Mouse (Mus musculus) gastrocnemius, adult 2 months (tissue): ENCODE results near the gene Acox1. TPM values are rescaled to one million over a fixed set of nuclear protein-coding genes. Genes with fewer than 3 reads are reported as not detected.

ENCODE experiments used
- DNase-seq: peaks from one replicate; pipeline ENCODE4 v3.0.0; 2022
- H3K27ac ChIP-seq: fragments of 200-600 bp; 2 replicates; pipeline ENCODE4 v1.8.1; 2022; ENCODE audit warnings: mild to moderate bottlenecking
- H3K4me3 ChIP-seq: fragments of 200-600 bp; 2 replicates; pipeline ENCODE4 v1.8.1; 2022; ENCODE audit warnings: mild to moderate bottlenecking, moderate library complexity
- CTCF ChIP-seq: fragments of 200-600 bp; IDR thresholded peaks from 2 replicates; pipeline ENCODE4 v1.8.1; 2022; ENCODE audit warnings: antibody characterized with exemption, mild to moderate bottlenecking, moderate library complexity
- intact Hi-C: fragments of 180-260 bp; cut with DNase I; formaldehyde crosslinking; loops from one replicate; pipeline ENCODE4 v1.15.1; 2025
- total RNA-seq, 2 experiments: library from RNA; stranded (reverse); gene quantifications; 2 replicates each; pipeline ENCODE4 v1.2.3; 2021

Acox1 gene
- total RNA-seq, 2 experiments from 2014 or later: 79.8 to 118 TPM

DNA sequence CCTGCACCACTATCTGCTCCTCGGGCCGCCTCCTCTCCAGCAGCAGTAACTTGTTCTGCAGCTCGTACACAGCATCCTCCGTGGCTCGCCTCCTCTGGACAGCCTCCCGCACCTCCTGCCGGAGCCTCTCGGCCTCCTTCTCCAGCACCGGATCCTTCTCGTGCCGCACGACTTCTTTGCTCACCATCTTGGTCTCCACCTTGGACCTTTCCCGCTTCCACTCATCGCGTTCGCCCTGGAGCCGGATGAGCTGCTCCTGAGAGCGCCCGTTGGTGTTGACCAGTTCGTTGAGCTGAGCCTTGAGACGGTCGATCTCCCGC is 23.9 kb upstream of the Acox1 start:
- no peak for TF ChIP-seq CTCF
- Histone ChIP-seq H3K4me3 (peak overlapping the region; percentile 68), H3K27ac (no peak overlapping the region)
- intact Hi-C loops: loop anchor here (5.0 kb wide), 1 partner anchor 135 kb away; the partner anchor contains the start of gene Wbp2
- DNase-seq: no peak

DNA sequence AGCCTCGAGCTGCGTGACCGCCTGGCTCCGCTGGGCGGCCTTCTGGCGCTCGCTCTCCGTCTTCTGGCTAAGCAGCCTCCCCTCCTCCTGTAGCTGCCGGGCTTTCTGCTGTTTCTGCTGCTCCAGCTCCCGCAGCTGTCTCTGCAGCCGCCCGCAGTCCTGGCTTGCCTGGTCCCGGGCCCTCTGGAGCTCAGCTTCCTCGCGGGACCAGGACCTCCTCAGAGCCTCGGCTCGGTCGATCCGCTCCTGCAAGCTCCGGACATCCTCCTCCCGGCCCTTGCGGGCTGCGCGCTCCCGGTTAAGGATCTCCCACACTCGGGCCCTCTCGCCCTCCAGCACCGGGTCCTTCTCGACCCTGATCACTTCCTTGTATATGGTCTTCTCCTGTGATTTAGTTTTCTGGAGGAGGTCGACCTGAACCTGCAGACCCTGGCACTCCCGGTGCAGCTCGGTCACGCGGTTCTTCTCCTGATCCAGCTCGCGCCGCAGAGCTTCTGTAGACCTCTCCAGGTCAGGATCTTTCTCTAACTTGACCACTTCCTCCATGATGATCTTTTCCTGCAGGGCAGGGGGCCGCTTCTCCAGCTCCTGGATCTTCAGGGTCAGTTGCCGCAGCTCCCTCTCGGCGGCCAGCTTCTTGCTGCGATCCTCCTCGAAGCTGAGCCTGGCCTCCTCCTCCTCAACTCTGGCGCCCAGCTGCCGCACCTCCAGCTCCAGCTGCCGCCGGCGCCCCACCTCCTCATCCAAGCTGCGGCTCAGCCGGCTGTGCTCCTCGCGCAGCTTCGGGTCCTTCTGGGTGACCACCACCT is 23.3 kb upstream of the Acox1 start:
- intact Hi-C loops: loop anchor here (5.0 kb wide), 1 partner anchor 135 kb away; the partner anchor contains the start of gene Wbp2
- peak; percentile 16; the same call in 1 of the 2 replicates for TF ChIP-seq CTCF
- no peak overlapping the region for H3K27ac ChIP-seq
- DNase-seq: peak; percentile 50
- peak overlapping the region; percentile 68 for H3K4me3 ChIP-seq

DNA sequence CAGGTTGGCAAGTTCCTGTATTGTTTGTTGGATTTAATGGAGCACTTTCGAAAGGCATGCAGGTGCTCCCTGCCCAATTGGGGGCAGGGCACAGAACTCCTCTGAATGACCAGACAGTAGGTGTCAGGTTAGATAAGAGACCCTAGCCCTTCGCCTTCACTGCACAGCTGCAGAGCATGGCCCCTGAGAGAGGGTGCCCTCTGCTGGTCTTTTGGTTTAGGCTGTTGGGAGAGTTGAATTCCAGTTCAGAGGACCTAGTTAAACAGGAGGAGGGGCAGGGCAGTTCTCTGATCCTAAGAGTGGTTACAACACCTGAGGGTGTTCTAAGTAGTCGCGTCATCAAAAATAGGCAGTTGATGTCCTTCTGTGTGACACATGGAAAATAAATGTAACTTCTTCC is 21.0 kb upstream of the Acox1 start:
- peak; percentile 72 for DNase-seq
- Histone ChIP-seq H3K27ac (no peak overlapping the region), H3K4me3 (no peak overlapping the region)
- peak; percentile 83 for TF ChIP-seq CTCF
- intact Hi-C loops: loop anchor here (5.0 kb wide), 1 partner anchor 133 kb away; the partner anchor contains the start of gene Wbp2

DNA sequence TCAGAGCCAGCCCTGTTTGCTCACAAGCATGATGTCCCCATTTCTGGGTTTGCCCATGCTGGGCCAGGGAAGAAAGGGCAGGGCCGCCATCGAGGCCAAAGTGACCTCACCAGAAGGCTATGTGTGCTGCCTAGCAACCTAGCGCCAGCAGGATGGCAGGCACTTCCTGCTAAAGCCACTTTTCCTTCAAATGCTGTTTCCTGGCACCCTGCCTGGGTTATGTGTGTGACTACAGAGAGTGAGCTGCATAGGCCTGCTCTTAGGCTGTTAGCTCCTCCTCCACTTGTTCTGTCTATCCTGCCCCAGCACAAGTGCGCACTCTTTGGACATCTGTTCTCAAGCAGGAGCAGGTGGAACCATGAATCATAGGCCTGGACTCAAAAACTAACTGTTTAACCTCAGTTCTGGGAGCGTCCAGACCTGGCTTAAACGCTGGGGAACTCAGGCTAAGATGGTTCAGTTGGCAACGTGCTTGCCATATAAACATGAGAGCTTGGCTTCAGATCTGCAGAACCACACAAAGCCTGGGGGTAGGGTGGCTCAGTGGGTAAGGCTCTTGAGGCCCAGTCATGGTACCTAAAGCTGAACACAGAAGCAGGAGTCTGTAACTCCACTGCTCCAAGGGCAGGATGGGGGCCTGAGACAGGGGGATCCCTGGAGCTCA is 20.0 kb upstream of the Acox1 start:
- peak; percentile 77 for DNase-seq
- Histone ChIP-seq H3K4me3 (no peak overlapping the region), H3K27ac (peak overlapping the region; percentile 78)
- intact Hi-C loops: no loop called here
- no peak for TF ChIP-seq CTCF

DNA sequence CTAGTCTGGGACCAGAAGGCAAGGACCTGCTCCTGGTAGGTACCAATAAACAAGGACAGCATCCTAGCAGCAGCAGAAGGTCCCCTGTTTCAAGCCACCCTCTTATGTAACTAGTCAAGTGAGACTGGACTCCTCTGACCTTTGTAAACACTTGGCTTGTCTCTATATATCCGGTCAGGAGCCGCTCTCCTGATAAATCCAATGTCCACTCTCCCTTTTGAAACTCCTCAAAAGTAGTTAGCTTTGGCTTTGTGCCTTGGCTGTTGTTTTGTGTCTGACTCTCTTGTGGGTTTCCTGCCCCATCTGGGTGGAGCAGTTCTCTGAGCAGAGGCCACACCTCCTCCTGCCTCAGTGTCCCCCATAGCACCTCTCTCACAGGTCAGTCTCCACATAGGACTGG is 19.4 kb upstream of the Acox1 start:
- intact Hi-C loops: no loop called here
- DNase-seq: no peak
- TF ChIP-seq CTCF: no peak
- Histone ChIP-seq H3K4me3 (no peak overlapping the region), H3K27ac (peak overlapping the region; percentile 78)

DNA sequence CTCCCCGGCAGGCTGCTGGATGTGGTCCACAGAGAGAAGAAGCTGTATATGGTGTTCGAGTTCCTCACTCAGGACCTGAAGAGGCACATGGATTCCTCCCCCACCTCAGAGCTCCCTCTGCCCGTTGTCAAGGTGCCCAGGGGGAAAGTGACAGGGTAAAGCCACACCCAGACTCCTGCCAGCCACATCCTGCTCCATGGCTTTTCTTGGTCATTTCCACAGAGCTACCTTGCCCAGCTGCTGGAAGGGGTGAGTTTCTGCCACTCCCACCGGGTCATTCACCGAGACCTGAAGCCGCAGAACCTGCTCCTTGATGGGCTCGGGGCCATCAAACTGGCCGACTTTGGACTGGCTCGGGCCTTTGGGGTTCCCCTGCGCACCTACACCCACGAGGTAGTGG is 17.7 kb upstream of the Acox1 start:
- intact Hi-C loops: no loop called here

DNA sequence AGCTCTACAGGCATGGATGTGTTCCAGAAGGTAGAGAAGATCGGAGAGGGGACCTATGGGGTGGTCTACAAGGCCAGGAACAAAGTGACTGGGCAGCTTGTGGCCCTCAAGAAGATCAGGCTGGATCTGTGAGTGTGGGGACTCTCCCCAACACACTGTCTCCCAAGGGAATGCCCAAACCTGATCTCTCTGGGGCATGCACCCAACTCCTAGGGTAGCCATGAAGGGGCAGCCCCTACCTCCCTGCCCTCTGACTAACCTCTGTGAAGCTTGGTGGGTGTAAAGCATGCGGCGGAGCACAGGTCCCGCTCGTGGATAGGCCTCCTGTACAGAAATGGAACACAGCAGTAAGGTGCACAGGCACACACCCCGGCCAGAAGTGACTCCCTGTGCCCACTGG is 17.1 kb upstream of the Acox1 start:
- Histone ChIP-seq H3K27ac (no peak overlapping the region), H3K4me3 (no peak overlapping the region)
- intact Hi-C loops: no loop called here
- no peak for TF ChIP-seq CTCF
- DNase-seq: no peak

More for the DNA sequence above, 17.7 kb upstream of the Acox1 start:
- no peak for TF ChIP-seq CTCF
- no peak for DNase-seq
- Histone ChIP-seq H3K4me3 (no peak overlapping the region), H3K27ac (no peak overlapping the region)

DNA sequence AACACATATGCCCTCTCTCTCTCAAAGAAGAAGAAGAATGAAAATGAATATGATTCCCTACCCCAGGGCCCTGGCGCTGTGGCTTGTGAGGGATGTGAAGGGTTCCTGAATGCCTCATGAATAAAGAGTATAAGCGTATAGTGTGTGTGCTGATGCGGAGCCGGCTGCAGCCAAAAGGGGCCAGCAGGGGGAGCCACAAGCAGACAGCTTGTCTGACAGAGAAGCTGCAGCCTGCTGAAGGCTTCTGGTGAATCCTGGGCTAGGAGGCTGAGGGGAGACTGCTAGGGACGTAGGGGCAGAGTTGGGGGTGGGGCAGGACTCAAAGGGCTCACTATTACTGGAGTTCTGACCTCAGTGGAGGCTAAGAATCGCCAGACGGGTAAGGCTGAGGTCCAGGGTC is 16.3 kb upstream of the Acox1 start:
- Histone ChIP-seq H3K4me3 (no peak overlapping the region), H3K27ac (no peak overlapping the region)
- no peak for DNase-seq
- TF ChIP-seq CTCF: peak; percentile 40
- intact Hi-C loops: no loop called here

DNA sequence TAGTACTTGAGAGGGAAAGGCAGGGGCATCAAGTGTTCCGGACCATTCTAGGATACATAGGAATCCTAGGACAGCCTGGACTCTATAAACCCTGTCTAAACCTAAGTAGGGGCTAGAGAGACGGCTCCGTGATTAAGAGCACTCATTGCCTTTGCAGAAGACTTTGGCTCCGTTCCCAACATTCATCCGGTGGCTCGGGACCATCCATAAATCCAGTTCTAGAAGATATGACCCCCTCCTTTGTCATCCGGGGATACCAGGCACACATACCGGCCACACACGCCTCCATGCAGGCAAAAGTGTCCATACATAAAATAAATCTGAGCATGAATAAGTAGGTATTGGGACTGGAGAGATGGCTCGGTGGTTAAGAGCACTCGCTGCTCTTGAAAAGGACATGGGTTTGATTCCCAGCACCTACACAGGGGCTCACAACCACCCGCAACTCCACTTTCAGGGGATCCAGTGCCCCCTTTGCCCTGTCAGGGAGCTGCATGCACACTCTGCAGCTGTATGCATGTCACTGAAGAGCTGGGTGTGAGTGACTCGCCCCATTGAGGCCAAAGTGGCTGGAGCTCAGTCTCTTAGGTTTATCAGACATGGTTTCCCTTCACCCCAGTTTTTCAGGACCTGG is 15.1 kb upstream of the Acox1 start:
- no peak for TF ChIP-seq CTCF
- Histone ChIP-seq H3K27ac (no peak overlapping the region), H3K4me3 (no peak overlapping the region)
- DNase-seq: no peak
- intact Hi-C loops: no loop called here

DNA sequence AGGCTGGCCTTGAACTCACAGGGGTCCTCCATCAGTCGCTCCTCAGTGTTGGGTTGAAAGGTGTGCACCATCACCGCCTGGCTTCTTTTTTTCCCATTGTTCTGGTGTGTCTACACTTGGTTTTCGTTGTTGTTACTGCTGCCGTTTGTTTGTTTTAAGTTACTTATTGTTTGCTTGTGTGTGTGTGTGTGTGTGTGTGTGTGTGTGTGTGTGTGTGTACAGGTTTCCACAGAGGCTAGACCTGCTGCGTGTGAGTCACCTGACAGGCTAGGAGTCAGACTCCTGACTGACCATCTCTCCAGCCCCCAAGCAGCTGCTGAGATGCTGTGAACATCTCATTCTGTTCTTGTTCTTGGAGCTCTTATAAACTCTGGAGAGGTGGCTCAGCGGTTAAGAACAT is 14.0 kb upstream of the Acox1 start:
- H3K27ac ChIP-seq: no peak overlapping the region
- no peak for TF ChIP-seq CTCF
- no peak for DNase-seq
- intact Hi-C loops: no loop called here
- H3K4me3 ChIP-seq: no peak overlapping the region

DNA sequence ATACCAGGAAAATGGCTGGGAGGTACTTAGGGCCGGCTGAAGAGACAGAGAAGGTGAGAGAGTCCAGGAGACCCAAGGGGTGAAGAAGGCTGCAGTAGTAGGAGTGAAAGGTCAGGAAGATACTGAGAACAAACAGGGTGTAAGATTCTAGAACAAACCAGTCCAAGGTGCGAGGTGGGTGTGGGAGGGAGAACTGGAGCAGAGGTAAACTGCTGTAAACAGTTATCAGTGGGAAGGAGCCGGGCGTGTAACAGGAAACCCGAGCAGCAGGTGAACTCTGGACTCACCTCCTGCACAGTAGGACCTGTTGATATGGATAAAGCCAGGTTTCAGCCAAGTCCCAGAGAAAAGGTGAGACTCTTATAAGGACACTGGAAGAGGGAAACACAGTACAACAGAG is 11.9 kb upstream of the Acox1 start:
- DNase-seq: no peak
- Histone ChIP-seq H3K27ac (no peak overlapping the region), H3K4me3 (no peak overlapping the region)
- intact Hi-C loops: no loop called here
- TF ChIP-seq CTCF: no peak

DNA sequence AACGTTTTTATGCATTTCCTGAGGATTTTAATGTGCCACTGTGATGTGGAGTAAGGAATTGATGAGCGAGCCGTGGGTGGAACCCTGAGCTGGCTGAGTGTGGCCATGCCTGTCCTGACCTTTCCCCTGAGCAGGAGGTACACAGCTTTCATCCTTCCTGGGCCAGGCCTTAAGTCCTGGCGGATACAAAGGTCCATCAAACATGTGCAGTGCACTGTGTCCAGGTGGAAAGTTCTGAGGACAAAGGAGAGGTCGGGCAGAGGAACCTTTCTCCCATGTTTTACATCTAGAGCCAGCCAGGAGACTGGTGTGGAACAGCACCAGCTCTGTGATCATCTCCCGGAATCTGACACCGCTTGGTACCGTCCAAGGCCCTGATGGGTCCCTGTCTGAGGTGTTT is 10.4 kb upstream of the Acox1 start:
- intact Hi-C loops: no loop called here

DNA sequence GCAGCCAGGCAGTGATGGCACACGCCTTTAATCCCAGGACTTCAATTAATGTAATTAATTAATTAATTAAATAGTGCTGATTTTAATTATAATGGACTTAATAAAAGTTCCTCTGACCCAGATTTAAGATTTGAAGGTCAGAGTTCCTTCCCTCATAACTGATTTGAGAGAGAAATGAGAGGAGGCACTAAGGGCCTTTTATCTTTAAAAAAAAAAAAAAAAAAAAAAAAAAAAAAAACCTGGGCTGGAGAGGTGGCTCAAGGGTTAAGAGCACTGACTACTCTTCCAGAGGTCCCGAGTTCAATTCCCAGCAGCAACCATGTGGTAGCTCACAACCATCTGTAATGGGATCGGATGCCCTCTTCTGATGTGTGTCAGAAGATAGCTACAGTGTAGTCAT is 9.8 kb upstream of the Acox1 start:
- Histone ChIP-seq H3K27ac (no peak overlapping the region), H3K4me3 (no peak overlapping the region)
- intact Hi-C loops: no loop called here
- DNase-seq: no peak
- TF ChIP-seq CTCF: no peak

More for the DNA sequence above, 10.4 kb upstream of the Acox1 start:
- H3K4me3 ChIP-seq: no peak overlapping the region
- H3K27ac ChIP-seq: no peak overlapping the region
- TF ChIP-seq CTCF: no peak
- DNase-seq: no peak
